Mouse (Mus musculus) stomach, postnatal 0 days (tissue): ENCODE measurements at regions not wholly inside any gene's neighbourhood (a gene's known extent, or its start where the extent isn't known, plus 50 kb on each side); places are given as distances from the start of the nearest gene placed in this dataset.

Source experiments
- CTCF ChIP-seq: IDR thresholded peaks from 2 replicates; pipeline ENCODE4 v1.5.1; 2016; ENCODE audit warnings: antibody characterized with exemption, low read depth, mild to moderate bottlenecking, moderate library complexity
- EP300 ChIP-seq: optimal IDR thresholded peaks from 2 replicates; pipeline ENCODE3; 2016; ENCODE audit warnings: antibody characterized with exemption

DNA sequence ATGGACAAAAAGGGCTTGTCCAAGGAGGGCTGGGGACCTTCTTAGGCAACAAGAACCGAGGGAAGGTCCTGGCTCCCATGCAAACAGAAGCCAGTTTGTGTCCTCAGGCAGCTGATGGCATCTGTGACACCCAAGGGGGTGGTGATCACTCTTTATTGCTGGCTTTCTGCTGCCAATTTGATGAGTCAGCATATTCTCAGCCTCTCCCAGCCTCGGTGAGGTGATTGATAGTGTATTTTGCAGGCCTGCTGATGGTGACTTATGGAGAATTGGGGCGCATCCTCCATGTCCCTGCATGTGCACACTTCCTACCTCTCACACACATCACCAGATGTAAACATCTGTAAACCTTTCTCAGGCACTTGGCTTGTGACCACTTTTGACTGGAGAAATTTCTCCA, 178.3 kb upstream of the Atp6ap2 start:
- TF ChIP-seq EP300 (no peak), CTCF (no peak)
